Mouse (Mus musculus) CH12.LX (cell line): ENCODE measurements around the gene Magi2. TPM values are rescaled to one million over a fixed set of nuclear protein-coding genes. Genes with fewer than 3 reads are reported as not detected.
A peak's percentile ranks its signal among the peaks of the same experiment; 100 is the strongest.

Source experiments
- DNase-seq: peaks from one replicate; pipeline ENCODE4 v3.0.0-alpha.2; 2013; ENCODE audit errors: extremely low read depth
- H3K27ac ChIP-seq: 2 replicates; pipeline ENCODE4 v1.5.1; 2012; ENCODE audit warnings: low read depth, mild to moderate bottlenecking, control low read depth, moderate library complexity; ENCODE audit not compliant: insufficient read depth
- H3K27me3 ChIP-seq: replicated peaks from 2 replicates; pipeline ENCODE3; 2012; ENCODE audit warnings: inconsistent platforms
- H3K36me3 ChIP-seq, 2 experiments: replicated peaks in 1 of 2; 2 replicates each; pipeline versions ENCODE3 to v1.6.1; 2012; ENCODE audit warnings: inconsistent platforms in 1 of 2, low read length in 1 of 2, mild to moderate bottlenecking in 1 of 2, mixed read lengths in 1 of 2, moderate library complexity in 1 of 2; ENCODE audit not compliant: control insufficient read depth in 1 of 2, insufficient read depth in 1 of 2
- H3K4me1 ChIP-seq, 2 experiments: 2 replicates each; pipeline ENCODE4 v1.6.1; 2012; ENCODE audit warnings: inconsistent platforms in 1 of 2, moderate library complexity in 1 of 2; ENCODE audit not compliant: insufficient read depth in 2 of 2, control insufficient read depth in 1 of 2
- H3K4me2 ChIP-seq: 2 replicates; pipeline ENCODE4 v1.6.1; 2012; ENCODE audit warnings: low read depth, mild to moderate bottlenecking, control low read depth; ENCODE audit not compliant: poor library complexity, insufficient read depth, severe bottlenecking
- H3K4me3 ChIP-seq, 3 experiments: fragments of 150-350 bp in 1 of 3; sonication (generic) in 1 of 3; replicated peaks in 1 of 3; 2 replicates each; pipeline versions ENCODE3 to v1.5.1; 2011 to 2012; ENCODE audit warnings: low read depth in 2 of 3, low read length in 2 of 3, mild to moderate bottlenecking in 2 of 3, moderate library complexity in 2 of 3, control low read depth in 1 of 3, improper control_type of control experiment in 1 of 3, inconsistent platforms in 1 of 3, mixed read lengths in 1 of 3; ENCODE audit not compliant: poor library complexity in 1 of 3
- H3K79me2 ChIP-seq: replicated peaks from 2 replicates; pipeline ENCODE4 v1.6.1; 2012; ENCODE audit warnings: mild to moderate bottlenecking, moderate library complexity; ENCODE audit not compliant: control insufficient read depth, poor library complexity, insufficient read depth, severe bottlenecking; ENCODE audit errors: extremely low read depth
- H3K9ac ChIP-seq: 2 replicates; pipeline ENCODE4 v1.6.1; 2012; ENCODE audit warnings: low read depth, mild to moderate bottlenecking, control low read depth, moderate library complexity; ENCODE audit not compliant: insufficient read depth
- H3K9me3 ChIP-seq: replicated peaks from 2 replicates; pipeline ENCODE3; 2012; ENCODE audit warnings: low read length, inconsistent platforms, mixed read lengths
- EP300 ChIP-seq: IDR thresholded peaks from 2 replicates; pipeline ENCODE4 v1.6.1; 2011; ENCODE audit warnings: low read length, improper control_type of control experiment
- ETS1 ChIP-seq: conservative IDR thresholded peaks from 2 replicates; pipeline ENCODE4 v1.6.1; 2012; ENCODE audit warnings: low read depth, mild to moderate bottlenecking, inconsistent platforms, low read length, improper control_type of control experiment, moderate library complexity
- IRF4 ChIP-seq: IDR thresholded peaks from 2 replicates; pipeline ENCODE4 v1.6.1; 2014; ENCODE audit warnings: low read depth, mild to moderate bottlenecking, inconsistent platforms, low read length, improper control_type of control experiment
- JUN ChIP-seq: IDR thresholded peaks from 2 replicates; pipeline ENCODE4 v1.6.1; 2011; ENCODE audit warnings: low read depth, mild to moderate bottlenecking, low read length, improper control_type of control experiment, moderate library complexity; ENCODE audit not compliant: insufficient read depth
- MAFK ChIP-seq: IDR thresholded peaks from 2 replicates; pipeline ENCODE4 v1.6.1; 2011; ENCODE audit warnings: low read length, improper control_type of control experiment; ENCODE audit not compliant: insufficient replicate concordance
- MAX ChIP-seq: IDR thresholded peaks from 2 replicates; pipeline ENCODE4 v1.6.1; 2011; ENCODE audit warnings: low read length, improper control_type of control experiment
- MYC ChIP-seq: IDR thresholded peaks from 2 replicates; pipeline ENCODE4 v1.6.1; 2011; ENCODE audit warnings: low read depth, mild to moderate bottlenecking, improper control_type of control experiment, low read length
- TCF12 ChIP-seq: IDR thresholded peaks from 2 replicates; pipeline ENCODE4 v1.6.1; 2014; ENCODE audit warnings: low read depth, mild to moderate bottlenecking, inconsistent platforms, low read length, improper control_type of control experiment
- dilution Hi-C: fragments of 300-500 bp; cut with MboI; formaldehyde crosslinking; loops from 2 replicates; pipeline ENCODE4 v1.14.3; 2020; ENCODE audit warnings: low sequenced_read_pairs; ENCODE audit not compliant: extremely low pct_unique_long_range_greater_than_20kb, extremely low pct_ligation_motif_present
- in situ Hi-C: fragments of 300-500 bp; cut with MboI; formaldehyde crosslinking; loops from 3 replicates; pipeline ENCODE4 v1.14.3; 2019; ENCODE audit warnings: low sequenced_read_pairs, low pct_ligation_motif_present, low pct_unique_long_range_greater_than_20kb, mixed read lengths
- polyA plus RNA-seq: library from polyadenylated mRNA; unstranded; fragments of >175 nt; gene quantifications from 2 replicates; pipeline ENCODE4 v1.2.1, GENCODE M21; 2012; ENCODE audit warnings: low read depth; ENCODE audit not compliant: insufficient read length
- total RNA-seq, 2 experiments: library from RNA; depleted of rRNA; stranded (reverse); fragments of 300-350 nt in 1 of 2; fragments of >200 nt in 1 of 2; gene quantifications; 2 replicates each; pipeline ENCODE4 v1.2.3; 2012 to 2014

The Magi2 gene
- total and polyA plus RNA-seq, 3 experiments, result 0.37 to 0.63 (median 0.42) TPM

GRCm38 (mm10) chr5:20078931-20079330, 852.1 kb downstream of the Magi2 start:
- Histone ChIP-seq H3K4me1 (peaks cover 0 to 30% of the 10 kb centered on the region in 2 experiments; a peak in 2 of 4 replicates), H3K4me3 (no peak overlapping the region), H3K79me2 (no peaks in the 10 kb centered on the region), H3K27ac (no peak overlapping the region), H3K4me2 (no peak overlapping the region), H3K9me3 (no peaks in the 10 kb centered on the region), H3K9ac (no peak overlapping the region), H3K36me3 (no peaks in the 10 kb centered on the region), H3K27me3 (no peaks in the 10 kb centered on the region)
- no peak for DNase-seq
- TF ChIP-seq TCF12, result no peak
- dilution Hi-C loops (no loop called here), in situ Hi-C loops (no loop called here)

GRCm38 (mm10) chr5:20080605-20081309, 853.9 kb downstream of the Magi2 start:
- Histone ChIP-seq H3K4me2 (no peak overlapping the region), H3K9me3 (no peaks in the 10 kb centered on the region), H3K4me1 (peaks cover 0 to 34% of the 10 kb centered on the region in 2 experiments; a peak in 2 of 4 replicates), H3K4me3 (no peak overlapping the region), H3K36me3 (no peaks in the 10 kb centered on the region), H3K27me3 (no peaks in the 10 kb centered on the region), H3K79me2 (no peaks in the 10 kb centered on the region), H3K27ac (no peak overlapping the region), H3K9ac (no peak overlapping the region)
- TF ChIP-seq ETS1 (peak; percentile 17; the same call in 1 of the 2 replicates), EP300 (peak; percentile 69), JUN (peak; percentile 16; the same call in 1 of the 2 replicates), IRF4 (no peak)
- in situ Hi-C loops, result no loop called here
- DNase-seq, result peak; percentile 63
- dilution Hi-C loops, result no loop called here

GRCm38 (mm10) chr5:20082368-20082767, 855.5 kb downstream of the Magi2 start:
- dilution Hi-C loops, result no loop called here
- Histone ChIP-seq H3K27ac (no peak overlapping the region), H3K9me3 (no peaks in the 10 kb centered on the region), H3K4me1 (peaks cover 0 to 34% of the 10 kb centered on the region in 2 experiments; a peak in 2 of 4 replicates), H3K79me2 (no peaks in the 10 kb centered on the region), H3K9ac (no peak overlapping the region), H3K36me3 (no peaks in the 10 kb centered on the region), H3K4me3 (no peak overlapping the region), H3K27me3 (no peaks in the 10 kb centered on the region), H3K4me2 (no peak overlapping the region)
- DNase-seq, result peak; percentile 38
- TF ChIP-seq MYC (peak; percentile 31; the same call in 1 of the 2 replicates), MAX (peak; percentile 36; the same call in 1 of the 2 replicates), MAFK (no peak)
- in situ Hi-C loops, result no loop called here
